Mouse (Mus musculus): ENCODE results near the gene Abca4. TPM values are rescaled to one million over a fixed set of nuclear protein-coding genes. Genes with fewer than 3 reads are reported as not detected.
A peak's percentile ranks its signal among the peaks of the same experiment; 100 is the strongest.

The Abca4 gene
- polyA plus RNA-seq (2015; fragmentation: Nextera tagmentation; extraction: Ambion mirVana), result 0.35 and 0.66 TPM in 2 replicates

DNA sequence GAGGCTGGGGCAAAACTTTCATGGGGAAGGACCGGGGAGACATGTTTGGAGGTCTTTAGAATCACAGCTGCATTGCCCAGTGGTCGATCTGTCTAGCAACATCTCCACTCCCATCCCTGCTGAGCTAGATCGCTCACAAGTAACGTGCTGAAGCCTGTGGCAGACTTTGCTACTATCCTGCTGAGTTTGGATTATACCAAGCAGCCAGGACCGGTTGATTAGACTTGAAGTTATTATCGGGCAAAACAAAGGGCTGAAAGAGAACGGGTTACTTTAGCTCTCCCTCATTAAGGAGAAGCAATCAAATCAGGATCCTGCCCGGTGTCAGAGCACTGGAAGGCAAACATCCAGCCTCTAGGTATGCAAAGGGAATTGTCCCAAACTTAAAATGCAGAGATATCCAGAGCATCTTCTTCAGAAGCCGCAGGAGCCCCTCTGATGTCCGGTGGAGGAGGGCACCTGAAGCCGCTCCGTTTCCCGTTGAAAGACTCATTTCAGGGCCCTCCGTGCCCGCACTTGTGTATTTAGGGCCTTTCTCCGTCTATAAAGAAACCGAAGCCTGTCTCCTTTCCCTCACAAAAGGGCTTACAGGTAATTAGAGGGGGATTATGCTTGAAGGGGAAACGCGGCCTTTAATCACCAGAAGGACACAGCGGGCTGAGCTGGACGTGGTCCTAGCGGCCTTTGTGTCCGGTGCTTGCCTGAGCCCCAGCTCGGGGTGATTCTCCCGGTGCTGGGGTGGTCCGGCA is at the start of gene Abca4:
Abca4 (plus strand) TSS at position 645 of the 749 bp plus-strand sequence.
- WGBS (ENCODE audit: insufficient replicate concordance), result 26% methylated on average over 26 of the region's 26 CpGs
- peak within 1 kb of the TSS; percentile 8; the same call in 1 of the 2 replicates for H3K4me2 ChIP-seq

DNA sequence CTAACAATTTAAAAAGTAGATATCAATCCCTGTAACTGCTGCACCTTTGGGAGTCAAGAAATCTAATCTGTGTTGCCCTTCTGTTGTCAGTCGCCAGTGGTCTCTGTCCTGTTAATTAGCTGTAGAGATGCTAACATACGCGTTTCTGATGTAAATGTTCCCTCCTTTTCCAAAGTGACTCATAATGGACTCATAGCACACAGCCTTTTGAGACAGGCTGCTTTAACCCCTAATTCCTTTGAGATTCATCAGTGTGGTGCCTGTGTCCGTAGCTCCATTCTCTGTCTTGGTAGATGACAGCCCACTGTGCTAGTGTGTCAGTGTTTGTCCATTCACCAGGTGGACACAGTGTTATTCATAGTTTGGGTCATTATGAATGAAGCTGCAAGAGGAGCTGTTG is 49.1 kb upstream of the Abca4 start:
- no peak overlapping the region for H3K27ac ChIP-seq
- H3K9me3 ChIP-seq (replicated peaks), result no peaks in the 10 kb centered on the region
- H3K4me1 ChIP-seq (replicated peaks), result no peaks in the 10 kb centered on the region
- peaks cover 14% of the 10 kb centered on the region; the same call in 1 of the 2 replicates for H3K36me3 ChIP-seq
- no peaks in the 10 kb centered on the region for H3K27me3 ChIP-seq
- DNase-seq (no peak), ATAC-seq (ENCODE audit: low read depth) (no peak)
- 79% methylated on average over 4 of the region's 4 CpGs for WGBS (ENCODE audit: insufficient replicate concordance)
- H3K9ac ChIP-seq, result no peak overlapping the region
- H3K4me3 ChIP-seq (replicated peaks), result no peak overlapping the region
- no peak overlapping the region for H3K4me2 ChIP-seq

More for the DNA sequence above, at the start of gene Abca4:
- no peak within 1 kb of the TSS for H3K9ac ChIP-seq
- no peak within 1 kb of the TSS for H3K4me3 ChIP-seq (replicated peaks)
- no peak within 1 kb of the TSS for H3K27ac ChIP-seq
- ATAC-seq (ENCODE audit: low read depth), result no peak
- peaks cover 18% of the 10 kb centered on the region for H3K4me1 ChIP-seq (replicated peaks)
- H3K9me3 ChIP-seq (replicated peaks), result no peaks in the 10 kb centered on the region
- no peak for DNase-seq
- H3K36me3 ChIP-seq, result no peaks in the 10 kb centered on the region
- H3K27me3 ChIP-seq, result peaks cover 25% of the 10 kb centered on the region

GRCm38 (mm10) chr3:121999934-122000333 is 44.3 kb upstream of the Abca4 start:
- 0 out of 2 replicates have a peak, but pooled peaks cover 6% of the 10 kb centered on the region for H3K36me3 ChIP-seq
- no peak overlapping the region for H3K4me3 ChIP-seq (replicated peaks)
- H3K27me3 ChIP-seq, result no peaks in the 10 kb centered on the region
- H3K4me2 ChIP-seq, result no peak overlapping the region
- H3K9ac ChIP-seq, result no peak overlapping the region
- H3K9me3 ChIP-seq (replicated peaks), result no peaks in the 10 kb centered on the region
- WGBS (ENCODE audit: insufficient replicate concordance), result 83% methylated on average over 2 of the region's 2 CpGs
- H3K4me1 ChIP-seq (replicated peaks), result no peaks in the 10 kb centered on the region
- ATAC-seq (ENCODE audit: low read depth), result no peak
- DNase-seq, result no peak
- no peak overlapping the region for H3K27ac ChIP-seq

DNA sequence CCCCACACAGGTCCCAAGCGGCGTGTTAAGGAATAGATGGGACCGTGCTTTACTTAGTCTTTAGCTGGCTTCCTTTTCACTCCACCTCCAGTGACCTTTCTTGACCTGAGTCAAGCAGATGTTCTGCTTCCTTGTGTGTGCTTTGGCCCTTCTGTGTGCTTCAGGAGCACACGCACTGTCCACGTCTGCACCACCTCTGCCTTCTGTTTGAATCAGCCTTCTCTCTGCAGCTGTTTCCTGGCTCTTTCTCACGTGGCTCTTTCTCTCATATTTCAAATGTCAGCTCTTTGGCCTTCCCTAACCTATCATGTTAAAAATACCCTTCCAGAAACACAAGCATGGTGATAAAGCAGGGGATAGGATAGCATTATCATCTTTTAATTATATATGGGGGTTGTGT is 42.7 kb upstream of the Abca4 start:
- no peaks in the 10 kb centered on the region for H3K4me1 ChIP-seq (replicated peaks)
- H3K9ac ChIP-seq, result no peak overlapping the region
- no peaks in the 10 kb centered on the region for H3K27me3 ChIP-seq
- H3K4me3 ChIP-seq (replicated peaks), result no peak overlapping the region
- no peaks in the 10 kb centered on the region for H3K9me3 ChIP-seq (replicated peaks)
- no peak for ATAC-seq (ENCODE audit: low read depth)
- WGBS (ENCODE audit: insufficient replicate concordance), result 55% methylated on average over 6 of the region's 6 CpGs
- no peak overlapping the region for H3K27ac ChIP-seq
- no peak overlapping the region for H3K4me2 ChIP-seq
- H3K36me3 ChIP-seq, result 0 out of 2 replicates have a peak, but pooled peaks cover 6% of the 10 kb centered on the region
- DNase-seq, result no peak

DNA sequence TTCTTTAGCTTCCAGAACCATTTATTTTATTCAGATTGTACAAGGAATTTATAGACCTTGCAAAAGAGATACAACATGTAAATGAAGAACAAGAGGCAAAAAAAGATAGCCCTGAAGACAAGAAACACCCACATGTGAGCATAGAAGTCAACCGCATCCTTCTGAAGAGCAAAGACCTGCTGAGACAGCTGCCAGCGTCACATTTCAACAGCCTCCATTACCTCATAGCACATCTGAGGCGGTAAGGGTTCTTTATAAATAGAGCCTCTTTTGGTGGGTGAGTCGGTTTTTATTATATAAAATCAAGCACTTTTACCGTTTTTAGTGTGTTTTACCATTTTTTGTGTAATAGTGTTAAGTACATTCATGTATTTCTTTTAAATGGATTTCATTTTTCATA is 34.4 kb upstream of the Abca4 start:
- Histone ChIP-seq H3K9me3 (replicated peaks) (no peaks in the 10 kb centered on the region), H3K27ac (no peak overlapping the region), H3K4me1 (replicated peaks) (no peaks in the 10 kb centered on the region), H3K9ac (no peak overlapping the region), H3K27me3 (no peaks in the 10 kb centered on the region), H3K4me3 (replicated peaks) (no peak overlapping the region), H3K36me3 (peaks cover 28% of the 10 kb centered on the region), H3K4me2 (no peak overlapping the region)
- 78% methylated on average over 5 of the region's 5 CpGs for WGBS (ENCODE audit: insufficient replicate concordance)
- DNase-seq (no peak), ATAC-seq (ENCODE audit: low read depth) (no peak)

- no peak overlapping the region for H3K4me2 ChIP-seq
- DNase-seq (no peak), ATAC-seq (ENCODE audit: low read depth) (no peak)
- 81% methylated on average over 5 of the region's 5 CpGs for WGBS (ENCODE audit: insufficient replicate concordance)
- H3K36me3 ChIP-seq, result peaks cover 28% of the 10 kb centered on the region
- no peak overlapping the region for H3K27ac ChIP-seq
- no peaks in the 10 kb centered on the region for H3K9me3 ChIP-seq (replicated peaks)
- no peak overlapping the region for H3K9ac ChIP-seq
- H3K27me3 ChIP-seq, result no peaks in the 10 kb centered on the region
- H3K4me3 ChIP-seq (replicated peaks), result no peak overlapping the region
- H3K4me1 ChIP-seq (replicated peaks), result no peaks in the 10 kb centered on the region
Measured at GRCm38 (mm10) chr3:122010292-122010691, 34.0 kb upstream of the Abca4 start.

GRCm38 (mm10) chr3:122012464-122012863 is 31.8 kb upstream of the Abca4 start:
- ATAC-seq (ENCODE audit: low read depth), result 0 out of 2 replicates have a peak, but pooled peaks have one; percentile 31
- no peaks in the 10 kb centered on the region for H3K4me1 ChIP-seq (replicated peaks)
- WGBS (ENCODE audit: insufficient replicate concordance), result 54% methylated on average over 1 of the region's 1 CpGs

GRCm38 (mm10) chr3:122018421-122018820 is 25.8 kb upstream of the Abca4 start:
- DNase-seq (no peak), ATAC-seq (ENCODE audit: low read depth) (no peak)
- peaks cover 9% of the 10 kb centered on the region; the same call in 1 of the 2 replicates for H3K36me3 ChIP-seq
- no peaks in the 10 kb centered on the region for H3K27me3 ChIP-seq
- H3K4me2 ChIP-seq, result no peak overlapping the region
- no peak overlapping the region for H3K4me3 ChIP-seq (replicated peaks)
- H3K9ac ChIP-seq, result no peak overlapping the region
- WGBS (ENCODE audit: insufficient replicate concordance), result 81% methylated on average over 7 of the region's 7 CpGs
- H3K4me1 ChIP-seq (replicated peaks), result no peaks in the 10 kb centered on the region
- no peaks in the 10 kb centered on the region for H3K9me3 ChIP-seq (replicated peaks)
- no peak overlapping the region for H3K27ac ChIP-seq

More at GRCm38 (mm10) chr3:122012464-122012863, 31.8 kb upstream of the Abca4 start:
- Histone ChIP-seq H3K27ac (no peak overlapping the region), H3K4me2 (no peak overlapping the region), H3K27me3 (no peaks in the 10 kb centered on the region), H3K36me3 (peaks cover 28% of the 10 kb centered on the region), H3K4me3 (replicated peaks) (no peak overlapping the region), H3K9me3 (replicated peaks) (no peaks in the 10 kb centered on the region), H3K9ac (no peak overlapping the region)
- no peak for DNase-seq

DNA sequence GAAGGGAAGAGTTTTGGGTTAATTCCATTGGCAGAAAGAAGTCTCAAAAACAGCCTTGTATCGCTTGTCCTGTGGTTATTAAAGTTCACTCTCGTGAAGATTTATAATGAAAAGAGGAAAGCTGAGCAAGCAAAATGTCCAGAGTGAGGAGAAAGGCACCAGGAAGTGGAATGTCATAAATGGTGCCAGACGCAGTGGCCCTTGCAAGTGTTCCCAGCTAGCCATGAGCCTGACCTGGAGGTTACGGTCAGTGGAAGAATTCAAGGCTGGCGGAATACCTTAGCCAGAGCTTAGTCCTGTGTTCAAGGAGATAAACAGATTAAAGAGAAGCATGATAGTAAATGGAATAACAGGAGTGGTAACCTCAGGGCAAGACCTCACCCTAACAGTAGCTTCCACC is 25.1 kb upstream of the Abca4 start:
- ATAC-seq (ENCODE audit: low read depth) (no peak), DNase-seq (no peak)
- Histone ChIP-seq H3K27me3 (no peaks in the 10 kb centered on the region), H3K9me3 (replicated peaks) (no peaks in the 10 kb centered on the region), H3K4me1 (replicated peaks) (no peaks in the 10 kb centered on the region), H3K9ac (no peak overlapping the region), H3K27ac (no peak overlapping the region), H3K4me3 (replicated peaks) (no peak overlapping the region), H3K36me3 (0 out of 2 replicates have a peak, but pooled peaks cover 6% of the 10 kb centered on the region), H3K4me2 (no peak overlapping the region)
- 75% methylated on average over 5 of the region's 5 CpGs for WGBS (ENCODE audit: insufficient replicate concordance)

GRCm38 (mm10) chr3:122021029-122021652 is 23.1 kb upstream of the Abca4 start:
- Histone ChIP-seq H3K4me2 (no peak overlapping the region), H3K36me3 (no peaks in the 10 kb centered on the region), H3K27me3 (no peaks in the 10 kb centered on the region), H3K4me1 (replicated peaks) (no peaks in the 10 kb centered on the region), H3K9me3 (replicated peaks) (no peaks in the 10 kb centered on the region), H3K27ac (no peak overlapping the region), H3K9ac (no peak overlapping the region), H3K4me3 (replicated peaks) (no peak overlapping the region)
- WGBS (ENCODE audit: insufficient replicate concordance), result 77% methylated on average over 8 of the region's 8 CpGs
- ATAC-seq (ENCODE audit: low read depth) (no peak), DNase-seq (no peak)

GRCm38 (mm10) chr3:122022355-122022754 is 21.9 kb upstream of the Abca4 start:
- Histone ChIP-seq H3K4me1 (replicated peaks) (no peaks in the 10 kb centered on the region), H3K9ac (no peak overlapping the region), H3K27me3 (no peaks in the 10 kb centered on the region), H3K27ac (no peak overlapping the region), H3K36me3 (no peaks in the 10 kb centered on the region), H3K4me2 (no peak overlapping the region), H3K9me3 (replicated peaks) (no peaks in the 10 kb centered on the region), H3K4me3 (replicated peaks) (no peak overlapping the region)
- DNase-seq (no peak), ATAC-seq (ENCODE audit: low read depth) (no peak)
- WGBS (ENCODE audit: insufficient replicate concordance), result 43% methylated on average over 3 of the region's 3 CpGs

All from liver, embryonic 13.5 days (tissue).